Mouse (Mus musculus): Measurements from ENCODE around the gene Supt7l. TPM values are rescaled to one million over a fixed set of nuclear protein-coding genes. Genes with fewer than 3 reads are reported as not detected.
A peak's percentile ranks its signal among the peaks of the same experiment; 100 is the strongest.

Gene Supt7l
- polyA plus RNA-seq, 1 experiment from 2014 or later: 5.2 TPM

GRCm38 (mm10) chr5:31512481-31512880, 15.1 kb downstream of the Supt7l start:
- H3K27ac ChIP-seq (ENCODE audit: low read depth): 0 out of 2 replicates have a peak overlapping the region, but pooled peaks have one; percentile 16
- no peak overlapping the region for H3K9ac ChIP-seq (replicated peaks)
- DNase-seq: no peak
- ATAC-seq: no peak
- no peaks in the 10 kb centered on the region for H3K4me1 ChIP-seq (ENCODE audit: insufficient read depth)
- no peak overlapping the region for H3K4me2 ChIP-seq (ENCODE audit: low read depth, low read length)
- no peaks in the 10 kb centered on the region for H3K9me3 ChIP-seq (ENCODE audit: low read length)
- TF ChIP-seq EP300 (IDR thresholded peaks at IDR 0.05; ENCODE audit: low read depth) (no peak), CTCF (IDR thresholded peaks at IDR 0.05; ENCODE audit: low read depth) (no peak)
- H3K36me3 ChIP-seq (replicated peaks; ENCODE audit: insufficient read depth, low read length): peaks cover 51% of the 10 kb centered on the region
- no peaks in the 10 kb centered on the region for H3K27me3 ChIP-seq (ENCODE audit: insufficient read depth, low read length)
- H3K4me3 ChIP-seq (ENCODE audit: low read depth, low read length): no peak overlapping the region
- WGBS (ENCODE audit: insufficient replicate concordance): 37% methylated on average over 1 of the region's 1 CpGs

- no peak overlapping the region for H3K27ac ChIP-seq (ENCODE audit: low read depth)
- H3K27me3 ChIP-seq (ENCODE audit: insufficient read depth, low read length): no peaks in the 10 kb centered on the region
- H3K4me3 ChIP-seq (ENCODE audit: low read depth, low read length): no peak overlapping the region
- no peaks in the 10 kb centered on the region for H3K4me1 ChIP-seq (ENCODE audit: insufficient read depth)
- H3K36me3 ChIP-seq (replicated peaks; ENCODE audit: insufficient read depth, low read length): peaks cover 43% of the 10 kb centered on the region
- no peak overlapping the region for H3K4me2 ChIP-seq (ENCODE audit: low read depth, low read length)
- TF ChIP-seq EP300 (IDR thresholded peaks at IDR 0.05; ENCODE audit: low read depth) (no peak), CTCF (IDR thresholded peaks at IDR 0.05; ENCODE audit: low read depth) (no peak)
- 85% methylated on average over 10 of the region's 10 CpGs for WGBS (ENCODE audit: insufficient replicate concordance)
- no peak overlapping the region for H3K9ac ChIP-seq (replicated peaks)
- H3K9me3 ChIP-seq (ENCODE audit: low read length): no peaks in the 10 kb centered on the region
- DNase-seq: no peak
- no peak for ATAC-seq
These were observed 22.8 kb downstream of the Supt7l start for GRCm38 (mm10) chr5:31504843-31505242.

GRCm38 (mm10) chr5:31494513-31495297, 32.9 kb downstream of the Supt7l start, which contains the start of gene Gpn1:
Gpn1 (plus strand) TSS chr5:31494741.
- Histone ChIP-seq H3K36me3 (replicated peaks; ENCODE audit: insufficient read depth, low read length) (peaks cover 10% of the 10 kb centered on the region), H3K9ac (replicated peaks) (peak within 1 kb of the TSS; percentile 58), H3K9me3 (ENCODE audit: low read length) (no peaks in the 10 kb centered on the region), H3K27me3 (ENCODE audit: insufficient read depth, low read length) (no peaks in the 10 kb centered on the region), H3K27ac (ENCODE audit: low read depth) (no peak within 1 kb of the TSS), H3K4me2 (ENCODE audit: low read depth, low read length) (peak within 1 kb of the TSS; percentile 79), H3K4me1 (ENCODE audit: insufficient read depth) (peaks cover 8% of the 10 kb centered on the region), H3K4me3 (ENCODE audit: low read depth, low read length) (peak within 1 kb of the TSS; percentile 68)
- ATAC-seq: peak; percentile 100
- no peak for TF ChIP-seq CTCF (IDR thresholded peaks at IDR 0.05; ENCODE audit: low read depth)
- no peak for TF ChIP-seq EP300 (IDR thresholded peaks at IDR 0.05; ENCODE audit: low read depth)
- peak; percentile 90 for DNase-seq
- under 1% methylated on average over 49 of the region's 49 CpGs for WGBS (ENCODE audit: insufficient replicate concordance)

- H3K4me1 ChIP-seq (ENCODE audit: insufficient read depth): peaks cover 8% of the 10 kb centered on the region
- no peaks in the 10 kb centered on the region for H3K9me3 ChIP-seq (ENCODE audit: low read length)
- TF ChIP-seq EP300 (IDR thresholded peaks at IDR 0.05; ENCODE audit: low read depth) (no peak), CTCF (IDR thresholded peaks at IDR 0.05; ENCODE audit: low read depth) (no peak)
- H3K27me3 ChIP-seq (ENCODE audit: insufficient read depth, low read length): no peaks in the 10 kb centered on the region
- no peak overlapping the region for H3K4me2 ChIP-seq (ENCODE audit: low read depth, low read length)
- H3K27ac ChIP-seq (ENCODE audit: low read depth): no peak overlapping the region
- H3K36me3 ChIP-seq (replicated peaks; ENCODE audit: insufficient read depth, low read length): peaks cover 7% of the 10 kb centered on the region
- 38% methylated on average over 1 of the region's 1 CpGs for WGBS (ENCODE audit: insufficient replicate concordance)
- no peak for DNase-seq
- no peak for ATAC-seq
- no peak overlapping the region for H3K9ac ChIP-seq (replicated peaks)
- no peak overlapping the region for H3K4me3 ChIP-seq (ENCODE audit: low read depth, low read length)
These were observed 35.6 kb downstream of the Supt7l start for GRCm38 (mm10) chr5:31492031-31492430.

GRCm38 (mm10) chr5:31489116-31489769, 38.4 kb downstream of the Supt7l start:
- WGBS (ENCODE audit: insufficient replicate concordance): 59% methylated on average over 7 of the region's 7 CpGs
- Histone ChIP-seq H3K36me3 (replicated peaks; ENCODE audit: insufficient read depth, low read length) (no peaks in the 10 kb centered on the region), H3K4me3 (ENCODE audit: low read depth, low read length) (no peak overlapping the region), H3K27me3 (ENCODE audit: insufficient read depth, low read length) (no peaks in the 10 kb centered on the region), H3K4me2 (ENCODE audit: low read depth, low read length) (no peak overlapping the region), H3K4me1 (ENCODE audit: insufficient read depth) (peaks cover 3% of the 10 kb centered on the region), H3K27ac (ENCODE audit: low read depth) (no peak overlapping the region), H3K9ac (replicated peaks) (no peak overlapping the region), H3K9me3 (ENCODE audit: low read length) (no peaks in the 10 kb centered on the region)
- TF ChIP-seq CTCF (IDR thresholded peaks at IDR 0.05; ENCODE audit: low read depth) (no peak), EP300 (IDR thresholded peaks at IDR 0.05; ENCODE audit: low read depth) (no peak)
- no peak for ATAC-seq
- DNase-seq: no peak

- Histone ChIP-seq H3K4me3 (ENCODE audit: low read depth, low read length) (no peak overlapping the region), H3K4me2 (ENCODE audit: low read depth, low read length) (no peak overlapping the region), H3K9ac (replicated peaks) (no peak overlapping the region), H3K27me3 (ENCODE audit: insufficient read depth, low read length) (no peaks in the 10 kb centered on the region), H3K4me1 (ENCODE audit: insufficient read depth) (no peaks in the 10 kb centered on the region), H3K27ac (ENCODE audit: low read depth) (no peak overlapping the region), H3K36me3 (replicated peaks; ENCODE audit: insufficient read depth, low read length) (no peaks in the 10 kb centered on the region), H3K9me3 (ENCODE audit: low read length) (no peaks in the 10 kb centered on the region)
- no peak for DNase-seq
- no peak for ATAC-seq
- no peak for TF ChIP-seq EP300 (IDR thresholded peaks at IDR 0.05; ENCODE audit: low read depth)
- TF ChIP-seq CTCF (IDR thresholded peaks at IDR 0.05; ENCODE audit: low read depth): no peak
- 75% methylated on average over 3 of the region's 3 CpGs for WGBS (ENCODE audit: insufficient replicate concordance)
These were observed 39.7 kb downstream of the Supt7l start for GRCm38 (mm10) chr5:31487889-31488288.

Data from liver, postnatal 0 days (tissue).